Mouse (Mus musculus): Measurements from ENCODE around the gene Nutf2. TPM values are rescaled to one million over a fixed set of nuclear protein-coding genes. Genes with fewer than 3 reads are reported as not detected.

Nutf2 gene
- total RNA-seq, 4 experiments from 2014 or later = 28.5 to 37.2 (median 29.0) TPM

- peak; percentile 55 for DNase-seq
Measured at GRCm38 (mm10) chr8:105855248-105856167, 4.9 kb upstream of the Nutf2 start.

GRCm38 (mm10) chr8:105856168-105856835, 4.1 kb upstream of the Nutf2 start:
- DNase-seq = no peak

GRCm38 (mm10) chr8:105858495-105858894, 1.9 kb upstream of the Nutf2 start:
- no peak for DNase-seq

DNA sequence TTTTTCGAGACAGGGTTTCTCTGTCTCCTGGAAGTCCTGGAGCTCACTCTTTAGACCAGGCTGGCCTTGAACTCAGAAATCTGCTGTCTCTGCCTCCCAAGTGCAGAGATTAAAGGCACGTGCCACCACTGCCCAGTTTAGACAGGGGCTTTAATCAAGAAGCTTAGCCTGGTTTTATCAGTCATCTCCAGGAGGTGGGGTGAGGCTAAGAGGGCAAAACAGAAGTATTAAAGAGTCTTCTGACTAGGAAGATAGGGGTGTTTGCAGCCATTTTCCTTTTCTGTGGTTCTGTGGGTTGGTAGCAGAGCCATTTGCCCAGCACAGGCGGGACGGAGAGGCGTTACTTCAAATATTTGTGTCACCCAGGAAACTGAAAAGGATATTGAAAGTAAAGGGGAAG, 1.1 kb upstream of the Nutf2 start:
- DNase-seq = no peak

DNA sequence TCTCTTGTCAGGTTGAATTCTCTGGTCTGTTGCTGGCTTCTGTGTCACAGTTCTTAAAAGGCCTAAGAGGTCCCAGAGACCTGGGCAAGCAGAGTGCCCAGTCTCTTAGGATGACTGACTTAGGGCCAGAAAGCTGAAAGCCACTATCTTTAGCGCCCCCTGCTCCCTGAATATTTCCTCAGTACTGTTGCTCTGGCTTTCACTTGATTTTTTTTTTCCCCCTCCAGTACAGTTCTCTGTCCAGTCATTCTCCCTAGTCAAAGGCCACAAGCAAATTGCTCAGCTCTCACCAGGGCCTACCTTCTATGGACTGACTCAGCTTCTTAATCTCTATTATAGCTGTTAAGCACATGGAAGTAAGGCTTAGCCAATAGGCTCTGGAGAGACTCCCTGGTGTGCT, 1.6 kb downstream of the Nutf2 start:
- DNase-seq = no peak

GRCm38 (mm10) chr8:105866364-105867029, 6.1 kb downstream of the Nutf2 start:
- no peak for DNase-seq

- DNase-seq = no peak
Measured at GRCm38 (mm10) chr8:105874301-105874700, 13.9 kb downstream of the Nutf2 start.

- peak; percentile 67 for DNase-seq
Measured at GRCm38 (mm10) chr8:105880754-105881520, 20.6 kb downstream of the Nutf2 start, which contains the start of gene Edc4. Gene Edc4, plus strand, starts transcription at chr8:105880881.

DNA sequence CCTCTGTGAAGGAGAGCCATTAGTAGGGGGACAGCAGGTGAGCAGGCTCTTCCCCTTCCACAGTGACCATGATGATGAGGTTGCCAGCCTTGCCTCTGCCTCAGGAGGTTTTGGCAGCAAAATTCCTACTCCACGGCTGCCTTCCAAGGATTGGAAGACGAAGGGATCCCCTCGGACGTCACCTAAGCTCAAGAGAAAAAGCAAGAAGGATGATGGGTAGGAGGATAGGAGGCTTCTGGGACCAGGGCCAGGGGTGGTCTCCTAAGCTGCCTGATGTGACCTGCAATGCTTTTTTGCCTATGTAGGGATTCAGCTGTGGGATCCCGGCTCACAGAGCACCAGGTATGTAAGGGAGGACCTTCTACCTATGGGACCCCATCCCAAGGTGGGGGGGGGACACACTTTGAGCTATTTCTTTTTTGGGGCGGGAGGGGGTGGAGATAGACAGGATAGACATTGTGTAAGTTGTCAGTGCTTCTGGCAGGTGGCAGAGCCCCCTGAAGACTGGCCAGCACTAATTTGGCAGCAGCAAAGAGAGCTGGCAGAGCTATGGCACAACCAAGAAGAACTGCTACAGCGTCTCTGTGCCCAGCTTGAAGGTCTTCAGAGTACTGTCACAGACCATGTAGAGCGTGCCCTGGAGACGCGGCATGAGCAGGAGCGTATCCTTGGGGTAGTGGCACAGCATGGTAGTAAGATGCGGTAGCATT, 29.5 kb downstream of the Nutf2 start:
- no peak for DNase-seq

- DNase-seq = no peak
Measured at GRCm38 (mm10) chr8:105890870-105891269, 30.5 kb downstream of the Nutf2 start.

GRCm38 (mm10) chr8:105892432-105892831, 32.1 kb downstream of the Nutf2 start:
- no peak for DNase-seq

GRCm38 (mm10) chr8:105893339-105893738, 33.0 kb downstream of the Nutf2 start, which contains the start of gene Nrn1l:
Gene Nrn1l, plus strand, starts transcription at chr8:105893567.
- DNase-seq = peak; percentile 65

DNA sequence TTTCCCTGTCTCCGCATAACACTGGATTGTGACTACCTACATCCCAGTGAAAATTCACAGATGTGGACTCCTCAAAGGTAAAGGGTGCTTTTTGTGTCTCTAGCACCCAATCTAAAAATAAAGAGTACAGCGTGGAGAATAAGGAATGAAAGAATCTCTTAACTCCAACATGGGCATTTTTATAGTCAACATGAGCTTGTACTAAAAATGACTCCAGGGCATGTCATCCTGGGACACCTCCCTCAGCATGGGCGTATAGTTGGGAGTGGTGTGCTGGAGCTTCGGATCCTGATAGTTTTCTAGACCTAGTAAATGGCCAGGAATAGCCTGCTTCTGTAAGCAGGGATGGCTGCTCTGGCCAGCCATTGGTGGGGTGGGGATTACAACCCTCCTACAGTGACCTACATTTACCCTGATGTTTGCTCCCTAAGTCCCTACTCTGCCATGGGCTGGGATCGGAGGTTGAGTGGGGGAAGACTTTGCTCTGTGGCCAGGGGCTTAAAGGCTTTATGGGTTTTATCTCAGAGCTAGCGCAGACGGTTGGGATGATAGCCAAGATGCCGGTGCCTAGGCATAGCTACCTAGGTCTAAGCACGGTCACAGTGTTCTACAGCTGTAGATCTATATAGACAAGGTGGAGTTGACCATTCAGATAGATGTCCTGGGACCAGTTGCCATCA, 37.6 kb downstream of the Nutf2 start:
- DNase-seq = no peak

DNA sequence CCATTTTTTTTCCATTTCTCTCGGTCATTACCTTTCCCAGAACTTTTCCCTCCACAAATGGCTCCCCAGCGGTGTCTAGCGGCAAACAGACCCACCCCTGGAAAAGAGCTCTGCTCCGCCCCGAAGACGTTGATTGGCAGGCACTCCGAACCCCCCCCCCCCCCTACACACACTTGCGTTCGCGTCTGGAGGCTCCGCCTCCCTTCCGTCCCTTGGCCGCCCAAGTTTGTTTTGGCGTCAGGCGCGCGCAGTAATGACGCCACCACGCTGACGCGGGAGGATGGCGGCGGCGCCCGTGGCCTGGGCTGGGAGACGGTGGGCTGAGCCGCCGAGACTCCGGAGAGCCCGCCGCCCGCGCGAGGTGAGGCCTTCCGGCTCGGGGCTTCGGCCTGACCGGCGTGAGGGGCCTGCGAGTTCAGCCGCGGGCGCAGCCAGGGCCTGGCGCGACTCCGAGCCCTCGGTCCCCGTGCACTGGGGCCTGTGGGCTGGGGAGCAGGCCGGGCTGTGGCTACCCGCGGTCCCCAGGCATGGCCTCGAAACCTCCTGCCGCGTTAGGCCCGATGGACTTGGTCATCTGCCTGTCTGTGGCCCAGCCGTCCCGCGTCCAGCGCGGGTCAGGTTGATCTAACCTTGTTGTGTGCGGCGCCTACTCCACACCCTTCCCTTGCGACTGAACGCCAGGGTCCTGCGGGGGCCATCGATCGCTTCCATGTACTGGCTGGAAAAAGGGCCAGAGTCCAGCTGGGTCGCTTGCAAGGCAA, 40.0 kb downstream of the Nutf2 start, which contains the start of gene Pskh1:
Pskh1 (plus strand) TSS at position 262 of the 761 bp plus-strand sequence.
- peak; percentile 84 for DNase-seq

GRCm38 (mm10) chr8:105900941-105901616, 40.7 kb downstream of the Nutf2 start:
- no peak for DNase-seq

- no peak for DNase-seq
Measured at GRCm38 (mm10) chr8:105919390-105919789, 59.0 kb downstream of the Nutf2 start.

GRCm38 (mm10) chr8:105925123-105925522, 64.7 kb downstream of the Nutf2 start:
- DNase-seq = no peak

Data from adrenal gland, adult 8-10 months (tissue).